Mouse (Mus musculus) kidney, postnatal 14 days (tissue): ENCODE measurements around the gene Olig1.

Experiments
- DNase-seq: peaks from one replicate; pipeline ENCODE4 v3.0.0; 2022; ENCODE audit warnings: mixed read lengths

The Olig1 gene

DNA sequence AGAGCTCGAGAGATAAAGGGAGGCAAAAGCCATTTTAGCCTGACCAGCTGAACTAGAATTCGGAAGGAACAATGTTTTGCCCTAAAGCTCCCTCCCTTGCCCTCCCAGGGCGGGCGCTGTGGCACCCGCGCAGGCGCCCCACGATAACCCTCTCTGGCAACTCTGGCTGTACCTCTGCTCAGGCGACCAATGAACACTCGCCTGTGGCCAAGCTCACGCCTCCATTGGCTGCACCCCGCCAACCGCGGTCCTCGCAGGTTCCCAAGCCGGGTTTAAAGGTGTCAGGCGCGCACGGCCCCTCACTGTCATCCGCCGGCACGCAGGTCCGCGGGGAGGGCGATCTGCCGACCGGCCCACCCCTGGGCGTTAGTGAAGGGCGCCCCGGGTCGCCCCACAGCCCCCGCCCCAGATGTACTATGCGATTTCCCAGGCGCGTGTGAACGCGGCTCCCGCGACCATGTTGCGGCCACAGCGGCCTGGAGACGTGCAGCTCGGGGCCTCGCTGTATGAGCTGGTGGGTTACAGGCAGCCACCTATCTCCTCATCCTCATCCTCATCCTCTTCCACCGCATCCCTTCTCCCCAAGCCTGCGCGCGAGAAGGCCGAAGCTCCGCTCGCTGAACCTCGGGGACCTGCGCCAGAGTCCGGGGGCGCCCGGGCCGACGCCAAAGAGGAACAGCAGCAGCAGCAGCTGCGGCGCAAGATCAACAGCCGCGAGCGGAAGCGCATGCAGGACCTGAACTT lies at the start of gene Olig1:
Olig1 (plus strand) TSS at position 305 of the 744 bp plus-strand sequence.
- peak; percentile 34 for DNase-seq

DNA sequence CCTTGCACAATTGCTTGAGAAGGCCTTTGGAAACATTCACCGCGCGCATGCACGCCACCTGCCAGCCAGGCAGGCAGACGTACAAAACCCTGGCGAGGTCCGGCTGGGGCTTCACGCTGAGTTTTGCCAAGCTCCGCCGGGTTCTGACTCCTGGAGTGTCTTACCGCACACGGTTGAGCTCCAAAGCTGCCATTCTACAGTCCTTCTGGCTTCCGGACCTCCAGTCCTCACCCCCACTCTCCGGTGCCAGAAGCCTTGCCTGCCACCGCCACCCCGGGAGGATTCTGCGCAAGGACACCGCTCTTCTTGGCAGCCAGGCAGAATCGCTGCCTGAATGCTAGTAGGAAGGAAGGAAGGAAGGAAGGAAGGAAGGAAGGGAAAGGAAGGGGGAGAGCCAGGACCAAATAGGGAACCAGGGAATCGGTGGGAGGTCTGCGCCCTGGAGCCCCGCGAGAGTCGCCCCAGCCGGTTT lies 47.4 kb upstream of the Olig1 start:
- DNase-seq: no peak

DNA sequence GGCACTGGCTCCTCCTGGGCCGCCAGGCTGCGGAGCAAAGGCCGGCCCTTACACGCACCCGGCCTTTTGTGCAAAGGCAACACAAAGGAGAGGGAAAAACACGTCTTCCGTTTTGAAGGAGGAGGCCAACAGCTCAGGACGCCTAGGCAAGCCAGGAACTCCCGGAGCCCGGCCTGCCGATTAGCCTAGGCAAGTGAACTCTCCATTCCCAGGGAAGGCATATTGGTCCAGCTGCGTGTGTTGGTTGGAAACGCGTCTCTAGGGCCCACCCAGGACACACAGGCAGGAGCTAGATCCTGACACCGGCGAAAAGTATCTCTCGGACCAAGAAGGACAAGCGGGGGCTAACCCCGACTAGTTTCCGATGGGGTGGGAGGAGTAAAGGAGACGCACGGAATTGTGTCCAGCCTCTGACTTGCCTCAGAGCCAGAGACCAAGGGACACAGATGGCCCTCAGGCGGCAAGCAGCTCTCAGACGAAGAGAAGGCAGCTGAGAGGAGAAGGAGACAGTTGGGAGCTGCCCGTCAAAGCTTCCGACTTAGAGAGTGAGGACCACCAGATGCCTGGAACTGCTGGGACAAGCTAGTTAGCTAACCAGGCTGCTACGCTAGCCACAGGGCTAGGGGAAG lies 46.8 kb upstream of the Olig1 start:
- no peak for DNase-seq

DNA sequence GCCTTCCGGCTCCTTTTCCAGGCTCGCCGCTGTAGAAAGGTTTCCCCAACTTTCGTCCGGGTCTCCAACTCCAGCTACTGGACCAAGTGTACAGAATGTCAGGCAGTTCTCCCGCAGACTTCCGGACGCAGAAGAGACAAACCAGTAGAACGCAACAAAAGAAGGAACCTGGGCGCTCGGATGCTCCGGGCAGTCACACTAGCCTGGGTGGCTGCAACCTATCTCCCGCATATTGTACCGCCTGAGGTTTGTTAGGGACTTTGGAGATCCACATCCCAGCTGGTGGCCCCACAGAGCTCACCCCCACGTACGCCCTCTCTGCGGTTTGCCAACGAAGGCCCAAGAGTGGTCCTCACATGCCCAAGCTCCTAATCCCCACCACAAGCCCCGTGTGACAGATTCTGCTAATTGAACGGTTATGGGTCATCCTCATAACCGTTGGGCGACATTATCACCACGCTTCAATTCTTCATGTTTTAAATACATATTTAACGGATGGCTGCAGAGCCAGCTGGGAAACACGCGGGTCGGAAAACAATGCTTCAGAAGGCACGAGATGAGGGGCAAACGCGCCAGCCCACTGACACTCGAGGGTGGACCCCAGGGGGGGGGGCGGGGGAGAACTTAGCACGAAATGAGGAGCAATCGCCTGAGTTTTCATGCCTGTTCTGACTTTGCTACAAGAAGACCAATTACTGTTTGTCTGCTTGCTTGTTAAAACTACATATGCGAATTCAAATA lies 46.1 kb upstream of the Olig1 start:
- DNase-seq: no peak

DNA sequence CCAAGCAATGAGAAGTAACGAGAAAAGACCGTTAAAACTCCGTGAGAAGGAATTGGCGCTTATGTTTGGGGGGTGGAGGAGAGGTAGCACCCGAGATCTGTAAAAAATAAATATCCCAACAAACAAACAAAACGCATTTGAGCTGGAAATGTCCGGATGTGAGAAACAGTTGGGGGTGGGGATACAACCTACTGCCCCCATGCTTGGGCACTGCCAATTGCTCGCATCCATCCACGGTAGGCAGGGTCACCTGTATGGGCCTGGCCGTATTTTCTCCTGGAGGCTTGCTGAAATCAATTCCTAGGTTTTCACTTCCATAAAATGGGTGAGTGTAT lies 45.5 kb upstream of the Olig1 start:
- no peak for DNase-seq

DNA sequence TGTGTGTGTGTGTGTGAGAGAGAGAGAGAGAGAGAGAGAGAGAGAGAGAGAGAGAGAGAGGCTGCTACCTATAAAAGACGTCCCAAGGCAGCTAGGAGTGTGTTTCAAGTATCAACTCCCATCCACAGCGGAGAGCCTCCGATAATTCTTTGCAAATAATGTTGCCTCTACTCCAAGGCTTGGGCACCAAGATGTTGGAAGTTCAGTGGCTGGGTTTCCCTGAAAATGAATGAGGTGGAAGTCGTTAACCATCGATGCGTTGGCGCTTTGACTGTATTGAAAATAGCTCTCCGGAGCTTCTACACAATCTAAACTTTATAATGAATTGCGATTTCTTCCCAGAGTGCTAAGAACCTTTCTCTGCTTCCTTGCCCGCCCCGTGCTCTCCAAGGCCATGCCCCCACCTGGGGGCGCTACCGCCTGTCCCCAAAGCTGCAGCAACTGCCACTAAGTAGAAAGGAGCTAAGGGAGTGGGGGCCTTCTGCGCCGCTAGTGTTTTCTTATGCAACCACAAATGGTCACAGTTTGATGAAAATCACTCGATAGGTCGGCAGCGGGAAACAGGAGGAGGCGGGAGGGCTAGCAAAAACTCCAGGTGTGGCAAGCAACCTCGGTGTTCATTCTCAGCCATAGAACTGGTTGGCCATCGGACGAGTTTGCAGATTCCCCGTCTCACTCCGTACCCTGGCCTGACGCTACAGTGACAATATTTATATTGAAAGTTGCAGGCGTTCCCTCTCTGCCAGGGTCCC lies 44.9 kb upstream of the Olig1 start:
- no peak for DNase-seq

DNA sequence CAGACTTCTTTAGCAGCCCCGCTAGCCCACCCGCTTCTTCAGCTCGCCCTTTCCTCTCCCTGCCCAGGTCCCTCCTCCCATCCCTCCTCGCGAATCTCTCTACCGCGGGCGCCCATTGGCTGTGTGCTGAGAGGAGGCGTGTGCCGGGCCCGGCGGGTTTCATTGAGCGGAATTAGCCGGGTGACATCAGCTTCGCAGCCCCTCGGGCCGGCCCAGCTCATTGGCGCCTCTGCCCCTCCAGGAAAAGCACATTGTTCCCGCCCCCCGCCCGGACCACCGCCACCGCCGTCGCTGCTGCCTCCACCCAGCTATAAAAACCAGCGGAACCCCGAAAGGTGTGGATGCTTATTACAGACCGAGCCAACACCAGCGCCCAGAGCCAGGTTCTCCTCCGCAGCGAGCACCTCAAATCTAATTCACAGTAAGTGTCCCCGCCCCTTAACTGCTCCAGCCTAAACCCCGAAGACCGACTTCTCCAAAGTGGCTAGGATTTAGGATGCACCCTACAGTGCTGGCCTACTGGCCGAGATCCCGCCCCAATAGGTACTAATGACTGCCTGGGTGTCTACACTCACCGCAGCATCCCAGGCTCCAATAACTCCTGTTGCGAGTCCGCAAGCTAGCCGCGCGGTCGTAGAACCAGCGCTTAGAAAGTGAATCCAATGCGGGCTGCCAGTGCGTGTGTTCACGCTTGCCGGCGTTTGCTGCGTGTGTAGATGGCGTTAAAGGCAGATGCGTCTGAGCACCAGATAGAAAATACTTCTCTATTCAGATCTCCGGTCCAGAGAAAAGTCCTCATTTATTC lies 44.1 kb upstream of the Olig1 start, which contains the start of gene Olig2:
Olig2 (plus strand) TSS at position 225 of the 805 bp plus-strand sequence.
- peak; percentile 13 for DNase-seq

DNA sequence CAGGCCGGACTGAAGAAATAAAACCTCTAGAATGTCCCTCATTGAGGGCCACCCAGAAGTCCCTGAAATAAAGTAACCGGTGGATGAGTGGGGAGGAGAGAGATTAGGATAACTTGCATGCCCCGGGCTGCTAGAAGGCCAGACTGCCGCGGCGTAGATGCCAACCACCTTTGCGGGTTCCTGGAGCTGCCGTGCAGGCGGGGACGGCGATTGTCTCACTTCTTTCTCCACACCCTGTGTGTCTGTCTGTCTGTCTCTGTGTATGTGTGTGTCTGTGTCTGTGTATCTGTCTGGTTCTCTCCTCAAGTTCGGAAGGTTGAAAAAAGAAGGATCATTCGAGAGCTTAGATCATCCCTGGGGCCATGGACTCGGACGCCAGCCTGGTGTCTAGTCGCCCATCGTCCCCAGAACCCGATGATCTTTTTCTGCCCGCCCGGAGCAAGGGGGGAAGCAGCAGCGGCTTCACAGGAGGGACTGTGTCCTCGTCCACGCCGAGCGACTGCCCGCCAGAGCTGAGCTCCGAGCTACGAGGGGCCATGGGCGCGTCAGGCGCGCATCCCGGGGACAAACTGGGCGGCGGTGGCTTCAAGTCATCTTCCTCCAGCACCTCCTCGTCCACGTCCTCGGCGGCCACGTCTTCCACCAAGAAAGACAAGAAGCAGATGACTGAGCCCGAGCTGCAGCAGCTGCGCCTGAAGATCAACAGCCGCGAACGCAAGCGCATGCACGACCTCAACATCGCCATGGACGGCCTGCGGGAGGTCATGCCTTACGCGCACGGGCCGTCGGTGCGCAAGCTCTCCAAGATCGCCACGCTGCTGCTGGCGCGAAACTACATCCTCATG lies 43.3 kb upstream of the Olig1 start:
- no peak for DNase-seq

DNA sequence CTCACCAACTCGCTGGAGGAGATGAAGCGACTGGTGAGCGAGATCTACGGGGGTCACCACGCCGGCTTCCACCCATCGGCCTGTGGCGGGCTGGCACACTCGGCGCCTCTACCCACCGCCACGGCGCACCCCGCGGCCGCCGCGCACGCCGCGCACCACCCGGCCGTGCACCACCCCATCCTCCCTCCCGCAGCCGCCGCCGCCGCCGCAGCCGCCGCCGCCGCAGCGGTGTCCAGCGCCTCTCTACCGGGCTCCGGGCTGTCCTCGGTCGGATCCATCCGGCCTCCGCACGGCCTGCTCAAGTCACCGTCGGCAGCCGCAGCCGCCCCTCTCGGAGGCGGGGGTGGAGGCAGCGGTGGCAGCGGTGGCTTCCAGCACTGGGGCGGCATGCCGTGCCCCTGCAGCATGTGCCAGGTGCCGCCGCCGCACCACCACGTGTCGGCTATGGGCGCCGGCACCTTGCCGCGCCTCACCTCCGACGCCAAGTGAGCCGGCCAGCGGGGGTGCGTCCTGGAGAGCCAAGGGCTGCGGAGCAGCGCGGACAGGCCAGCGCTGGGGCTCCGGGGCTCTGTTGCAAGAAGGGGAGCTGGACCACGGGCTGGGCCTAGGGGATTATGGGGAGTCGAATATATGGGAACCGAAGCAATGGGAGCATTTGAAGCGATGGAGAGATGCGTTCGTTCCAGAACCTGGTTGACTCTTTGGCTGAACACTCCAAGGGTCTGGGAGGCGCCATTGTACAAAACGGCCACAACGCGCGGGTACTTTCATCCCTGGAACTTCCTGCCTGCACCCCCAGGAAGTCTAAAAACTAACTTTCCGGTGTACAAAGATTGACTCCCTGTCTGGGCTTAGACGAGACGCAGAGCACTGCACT lies 42.5 kb upstream of the Olig1 start:
- no peak for DNase-seq

DNA sequence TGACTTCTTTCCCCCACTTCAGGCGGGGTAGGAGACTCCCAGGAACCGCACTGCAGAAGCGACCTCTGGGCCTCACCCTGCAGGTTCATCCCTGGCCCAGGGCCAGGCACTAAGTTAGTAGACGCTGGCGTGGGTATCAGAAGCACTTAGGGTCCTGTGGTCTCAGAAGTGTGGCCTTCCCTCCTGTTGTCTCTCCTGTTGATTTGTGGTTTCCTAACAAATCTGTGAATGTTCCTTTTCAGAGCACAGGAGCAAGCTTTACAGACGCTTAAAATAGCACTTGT lies 41.9 kb upstream of the Olig1 start:
- no peak for DNase-seq

DNA sequence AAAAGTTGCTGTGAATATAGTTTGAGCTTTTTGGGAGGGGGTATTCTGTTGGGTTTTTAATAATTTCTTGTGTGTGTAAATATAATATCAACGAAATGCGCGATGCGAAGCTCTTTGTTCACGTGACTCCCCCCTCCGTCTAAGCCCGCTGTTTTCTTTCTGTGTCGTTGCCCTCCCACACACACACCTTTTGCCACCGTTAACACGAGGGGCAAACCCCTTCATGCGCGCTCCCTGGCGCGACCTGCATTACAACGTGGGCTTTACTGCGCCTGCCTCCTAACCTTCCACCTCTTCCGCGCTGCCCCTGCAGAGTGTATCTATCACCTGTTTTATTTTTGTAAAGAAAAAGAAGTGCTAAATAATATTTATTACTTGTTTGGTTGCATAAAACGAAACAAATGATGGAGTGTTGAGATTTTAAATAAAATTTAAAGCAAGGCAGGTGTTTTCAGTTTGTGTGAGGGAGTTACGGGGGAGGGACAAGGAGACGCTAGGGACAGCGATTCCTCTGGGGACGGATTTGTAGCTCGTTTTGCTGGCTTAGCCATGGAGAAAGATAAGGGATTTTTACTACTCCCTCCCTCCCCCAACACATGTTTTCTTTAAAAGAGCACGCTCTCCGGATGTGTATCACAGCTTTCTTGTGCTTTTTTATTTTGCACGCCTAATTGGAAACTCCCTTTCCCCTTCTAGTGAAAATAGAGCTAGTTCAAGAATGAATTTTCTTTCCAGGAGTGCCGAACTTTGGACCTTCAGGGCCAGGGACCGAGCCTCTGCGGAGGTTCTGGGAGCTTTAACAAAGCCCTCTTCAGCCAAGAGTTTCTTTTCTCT lies 41.1 kb upstream of the Olig1 start:
- DNase-seq: no peak

DNA sequence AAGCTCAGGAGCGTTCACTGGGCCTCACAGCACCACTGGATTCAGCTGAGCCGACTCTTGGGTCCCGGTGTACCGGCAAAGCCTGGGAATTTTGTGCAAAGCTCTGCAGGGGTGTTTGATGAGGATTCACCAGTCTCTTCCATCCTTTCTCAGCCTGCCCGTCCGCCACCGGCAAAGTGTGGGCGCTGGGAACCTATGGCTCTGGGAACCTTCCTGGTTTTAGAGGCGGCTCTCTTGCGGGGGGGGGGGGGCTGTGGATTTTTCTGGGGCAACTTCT lies 40.6 kb upstream of the Olig1 start:
- no peak for DNase-seq

DNA sequence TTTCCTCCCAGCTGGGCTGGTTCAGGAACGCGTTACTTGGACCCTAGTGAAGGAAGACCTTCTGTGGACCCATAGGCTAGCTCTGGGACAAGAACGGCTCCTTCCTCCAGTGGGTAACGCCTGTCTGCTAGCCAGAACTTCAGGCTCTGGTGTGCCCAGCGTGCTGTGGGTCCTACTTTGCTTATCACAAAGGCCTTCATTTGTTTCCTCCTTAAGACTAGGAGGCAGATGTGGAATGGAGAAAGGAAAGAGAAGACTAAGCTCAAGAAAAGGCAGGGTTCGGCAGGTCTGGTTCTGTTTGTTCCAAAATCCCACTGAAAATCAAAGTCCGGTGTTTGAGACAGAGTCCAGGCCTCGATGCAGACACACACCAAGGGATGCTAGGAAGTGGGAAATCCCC lies 39.9 kb upstream of the Olig1 start:
- no peak for DNase-seq

DNA sequence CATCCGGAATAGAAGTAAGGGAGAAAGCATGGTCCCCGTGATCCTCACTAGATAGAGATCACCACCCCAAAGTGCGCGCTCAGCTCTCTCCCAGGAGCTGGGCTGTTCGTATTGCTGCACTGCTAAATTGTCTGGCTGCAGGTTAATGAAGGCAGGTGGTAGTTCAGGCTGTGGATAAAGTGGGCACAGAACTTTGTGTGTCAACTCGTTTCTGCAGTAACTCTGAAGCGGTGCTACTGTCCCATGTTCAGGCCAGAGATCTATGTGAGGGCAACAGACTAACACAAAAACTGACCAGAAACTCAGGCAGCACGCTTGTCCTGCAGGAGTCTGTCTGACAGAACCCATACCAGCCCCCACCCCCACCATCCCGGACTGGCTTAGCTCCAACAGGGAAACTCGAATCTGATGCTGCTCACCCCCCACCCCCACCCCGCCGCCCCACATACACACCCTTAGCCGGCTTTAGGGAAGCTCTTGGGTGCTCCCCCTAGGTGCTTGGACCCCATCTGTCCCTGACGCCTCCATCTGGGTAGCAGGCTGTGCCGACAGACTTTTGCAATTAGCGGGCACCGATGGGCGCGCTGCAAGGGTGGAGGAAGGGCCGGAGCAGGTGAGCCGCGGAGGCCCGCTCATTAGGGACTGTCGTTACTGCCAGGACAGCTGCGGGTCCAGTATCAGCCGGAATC lies 37.6 kb upstream of the Olig1 start:
- DNase-seq: no peak

DNA sequence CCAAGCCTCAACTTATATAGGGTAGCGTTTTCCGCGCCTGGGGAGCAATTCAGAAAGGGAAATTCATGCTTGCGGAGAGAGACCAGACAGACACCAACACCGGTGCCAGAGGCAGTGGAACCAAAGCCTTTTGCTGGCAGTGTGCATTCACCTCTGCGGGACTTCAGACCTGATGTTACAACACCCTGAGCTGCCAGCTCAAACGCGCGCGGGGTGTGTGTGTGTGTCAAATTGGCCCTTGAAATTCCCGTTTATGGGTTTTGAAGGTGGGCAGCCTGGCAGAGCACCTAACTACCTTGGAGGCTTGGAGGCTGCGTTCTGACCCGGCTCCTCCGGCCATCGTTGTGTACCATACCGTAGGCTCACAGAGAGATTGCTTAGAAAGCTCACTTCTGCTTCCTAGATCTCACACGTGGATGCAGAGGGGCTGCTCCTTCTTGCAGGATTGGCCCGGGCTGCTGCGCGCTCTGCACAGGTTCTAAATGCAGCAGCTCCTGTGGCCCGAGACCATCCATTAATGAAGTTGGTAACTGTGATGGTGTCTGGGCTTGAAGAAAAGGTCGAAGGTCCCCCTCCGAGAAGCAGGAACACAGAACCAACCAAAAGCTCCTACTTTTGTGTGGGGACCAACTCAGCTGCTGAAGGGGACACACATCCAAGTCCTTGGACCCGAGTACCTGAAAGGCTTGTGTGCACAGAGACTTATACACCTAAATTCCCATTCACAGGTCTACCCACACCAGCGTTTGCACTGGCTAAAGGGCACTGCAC lies 36.9 kb upstream of the Olig1 start:
- no peak for DNase-seq

DNA sequence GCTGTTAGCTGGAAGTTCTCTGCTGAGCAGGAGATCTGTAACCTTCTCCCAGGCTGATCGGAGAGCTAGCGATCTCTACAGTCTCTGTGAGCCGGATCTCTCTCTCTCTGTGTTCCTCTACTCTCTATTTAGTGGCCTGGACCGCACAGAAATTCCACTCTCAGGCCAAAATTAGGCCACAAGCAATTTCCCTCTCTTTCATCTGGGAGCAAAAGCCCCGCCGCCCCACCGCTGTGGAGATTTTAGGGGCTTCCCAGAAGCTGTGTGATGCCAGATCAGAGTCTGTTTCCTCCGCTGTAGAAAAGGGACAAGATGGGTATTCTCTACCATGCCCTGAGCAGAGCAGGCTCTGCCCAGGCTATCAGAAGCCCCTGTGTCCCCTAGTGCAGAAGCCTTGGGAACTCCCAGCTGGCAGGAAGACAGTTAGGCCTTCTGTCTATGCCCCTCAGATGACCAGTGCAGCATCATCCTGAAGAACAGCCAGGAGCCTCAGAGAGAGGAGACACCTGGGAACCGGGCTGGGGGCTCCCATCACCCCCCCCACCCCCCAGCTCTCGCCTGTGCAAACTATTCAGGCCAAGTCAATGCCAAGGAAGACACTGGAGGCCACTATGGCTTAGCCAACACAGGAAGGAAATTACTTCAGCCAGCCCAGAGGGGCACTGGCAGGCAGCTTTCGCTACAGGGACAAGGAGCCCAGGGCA lies 36.2 kb upstream of the Olig1 start:
- DNase-seq: no peak

DNA sequence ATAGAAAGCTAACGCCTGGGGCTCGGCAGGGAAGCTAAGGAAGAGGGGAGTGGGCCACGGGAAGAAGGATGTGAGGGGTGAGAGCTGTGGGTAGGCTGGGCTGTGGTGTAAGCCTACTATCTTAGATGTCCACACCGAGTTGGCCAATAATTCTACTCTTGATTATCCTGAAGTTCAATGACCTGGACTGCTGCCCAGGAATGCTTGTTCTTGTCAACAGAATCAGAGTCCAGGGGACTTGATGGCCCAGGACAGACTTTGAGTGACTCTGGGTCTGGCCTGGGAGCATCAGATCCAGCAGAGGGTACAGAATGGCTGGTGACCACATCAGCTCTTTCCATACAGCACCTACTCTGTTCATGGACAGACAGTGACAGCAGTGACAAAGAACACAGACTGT lies 30.5 kb upstream of the Olig1 start:
- DNase-seq: no peak

DNA sequence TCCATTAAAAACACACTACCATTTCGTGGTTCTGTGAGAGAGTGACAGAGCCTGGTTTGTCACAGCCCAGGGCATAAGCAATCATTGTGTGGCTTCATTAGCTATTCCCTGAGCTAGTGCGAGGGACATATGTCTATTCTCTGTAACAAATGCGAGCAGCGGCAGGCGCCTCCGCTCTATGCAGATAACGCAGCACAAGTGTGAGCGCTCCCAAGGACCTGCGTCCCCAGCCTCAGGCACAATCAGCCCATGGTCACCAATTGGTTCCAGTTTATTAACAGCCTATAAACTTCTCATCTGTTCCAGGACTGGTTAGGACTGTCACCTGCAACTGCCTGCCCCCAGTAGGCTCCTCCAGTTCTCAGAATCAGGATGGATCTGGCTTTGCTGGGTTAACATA lies 23.3 kb upstream of the Olig1 start:
- no peak for DNase-seq
